Mouse (Mus musculus): ENCODE results near the gene Pank4.

Gene Pank4

DNA sequence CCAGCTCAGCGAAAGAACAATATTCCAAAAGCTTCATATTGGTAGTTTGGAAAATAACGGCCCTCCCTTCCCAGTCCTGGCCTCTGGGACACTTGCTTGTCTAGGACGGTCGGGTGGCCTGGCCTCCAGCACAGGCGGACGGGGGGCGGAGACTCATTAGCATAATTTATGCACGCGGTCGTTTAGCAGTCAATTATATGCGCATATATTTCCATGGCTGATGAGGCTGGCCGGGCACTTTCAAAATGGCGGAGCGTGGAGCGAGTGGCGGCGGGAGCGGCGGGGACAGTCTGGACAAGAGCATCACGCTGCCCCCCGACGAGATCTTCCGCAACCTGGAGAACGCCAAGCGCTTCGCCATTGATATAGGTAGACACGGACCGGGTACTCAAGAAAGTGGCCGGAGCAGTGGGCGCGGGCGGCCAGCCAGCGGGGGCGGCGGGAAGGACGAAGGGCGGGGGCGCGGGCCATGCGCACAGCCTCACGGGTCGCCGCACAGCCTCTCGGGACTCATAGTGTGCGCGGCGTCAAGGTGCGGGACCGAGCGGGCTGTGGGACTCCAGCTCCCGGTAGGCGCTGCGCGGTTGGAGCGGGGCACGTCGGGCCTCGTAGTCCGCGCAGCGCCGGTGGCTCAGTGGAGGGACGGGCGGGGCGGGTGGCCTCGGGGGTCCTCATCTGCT, at the start of gene Pank4:
Gene Pank4, plus strand, starts transcription at position 223 of the 680 bp plus-strand sequence.
- in situ Hi-C loops (cut with MseI, MboI): no loop called here

- in situ Hi-C loops (cut with MseI, MboI): no loop called here
Measured at GRCm38 (mm10) chr4:154914252-154914651, 49.7 kb upstream of the Pank4 start.

DNA sequence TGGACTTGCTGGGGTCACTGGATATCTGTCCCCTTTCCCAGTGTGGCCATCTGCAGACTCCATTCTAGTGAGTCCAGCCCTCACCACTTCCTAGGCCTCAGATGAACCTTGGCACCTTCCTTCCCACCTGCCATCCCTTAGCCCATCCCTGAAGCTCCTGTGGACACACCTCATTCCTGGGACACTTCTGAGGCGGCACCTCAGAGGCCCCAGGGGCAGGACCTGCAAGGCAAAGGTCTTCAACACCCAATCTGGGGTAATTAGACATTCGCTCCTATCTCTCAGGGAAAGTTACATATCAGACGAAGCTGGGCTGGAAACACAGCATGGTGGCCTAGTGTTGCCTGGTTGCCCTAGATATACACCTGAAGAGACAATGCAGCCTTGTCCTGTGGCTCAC, 49.2 kb upstream of the Pank4 start:
- in situ Hi-C loops (cut with MseI, MboI): no loop called here

DNA sequence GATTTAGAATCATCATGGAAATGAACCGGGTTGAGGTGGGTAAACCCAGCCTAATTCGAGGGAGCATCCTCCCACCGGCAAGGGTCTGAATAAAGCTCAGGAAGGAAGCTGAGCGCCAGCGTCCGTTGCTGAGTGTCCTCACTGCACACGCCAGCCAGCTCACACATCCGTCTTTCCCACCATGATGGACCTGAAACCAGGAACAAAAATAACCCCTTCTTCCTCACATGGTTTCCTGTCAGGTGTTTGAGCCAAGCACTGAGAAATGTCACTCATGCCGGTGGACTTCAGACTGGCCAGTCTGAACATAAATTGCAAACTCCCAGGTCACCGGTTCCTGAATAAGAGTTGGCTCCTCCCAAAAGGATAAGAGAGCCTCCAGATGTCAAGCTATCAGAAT, 48.6 kb upstream of the Pank4 start:
- in situ Hi-C loops (cut with MseI, MboI): no loop called here

- in situ Hi-C loops (cut with MseI, MboI): no loop called here
Measured at GRCm38 (mm10) chr4:154916662-154917061, 47.3 kb upstream of the Pank4 start.

- in situ Hi-C loops (cut with MseI, MboI): no loop called here
Measured at GRCm38 (mm10) chr4:154922291-154922690, 41.6 kb upstream of the Pank4 start.

GRCm38 (mm10) chr4:154922931-154923330, 41.0 kb upstream of the Pank4 start:
- in situ Hi-C loops (cut with MseI, MboI): no loop called here

- in situ Hi-C loops (cut with MseI, MboI): no loop called here
Measured at GRCm38 (mm10) chr4:154925413-154925812, 38.5 kb upstream of the Pank4 start.

DNA sequence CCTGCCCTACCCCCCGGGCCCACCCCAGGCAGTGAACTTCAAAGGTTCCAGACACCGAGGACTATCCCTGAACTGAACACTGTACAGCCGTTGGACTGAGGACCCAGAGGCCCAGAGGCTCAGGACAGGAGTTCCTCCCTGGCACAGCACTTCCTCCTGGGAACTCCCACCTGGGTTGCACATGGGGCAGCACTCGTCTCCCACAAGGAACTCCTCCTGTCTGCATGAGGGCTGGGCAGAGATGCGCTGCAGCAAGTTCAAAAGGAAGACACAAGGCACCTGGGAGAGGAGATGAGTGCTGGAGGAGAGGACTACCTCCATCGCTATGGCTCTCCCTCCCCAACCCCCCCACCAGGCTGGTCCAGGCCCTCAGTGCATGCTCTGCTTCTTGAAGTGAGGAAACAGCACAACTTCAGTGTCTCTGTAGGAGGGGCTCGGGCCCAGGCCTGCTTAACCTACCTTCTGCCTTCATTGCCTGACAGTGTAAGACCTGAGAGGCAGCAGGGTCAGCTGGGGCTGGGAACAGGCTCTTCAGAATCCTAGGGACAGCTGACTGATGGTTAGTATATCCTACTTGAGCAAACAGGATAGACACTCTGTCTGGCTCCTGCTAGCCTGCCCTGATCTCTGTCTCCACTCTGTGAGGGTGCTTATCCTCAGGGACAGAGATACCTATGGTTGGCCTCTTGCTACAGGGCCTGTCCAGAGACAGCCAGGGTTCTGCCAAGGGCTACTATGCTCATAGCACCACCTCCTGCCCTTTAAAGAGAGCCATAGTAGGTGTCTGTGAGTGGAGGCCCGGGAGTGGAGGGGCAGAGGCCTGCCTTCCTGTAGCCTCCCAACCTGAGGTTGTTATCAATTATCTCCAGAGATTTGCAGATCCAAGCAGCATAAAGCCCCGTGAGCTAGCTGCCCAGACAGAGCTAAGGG, 36.7 kb upstream of the Pank4 start:
- in situ Hi-C loops (cut with MseI, MboI): no loop called here

DNA sequence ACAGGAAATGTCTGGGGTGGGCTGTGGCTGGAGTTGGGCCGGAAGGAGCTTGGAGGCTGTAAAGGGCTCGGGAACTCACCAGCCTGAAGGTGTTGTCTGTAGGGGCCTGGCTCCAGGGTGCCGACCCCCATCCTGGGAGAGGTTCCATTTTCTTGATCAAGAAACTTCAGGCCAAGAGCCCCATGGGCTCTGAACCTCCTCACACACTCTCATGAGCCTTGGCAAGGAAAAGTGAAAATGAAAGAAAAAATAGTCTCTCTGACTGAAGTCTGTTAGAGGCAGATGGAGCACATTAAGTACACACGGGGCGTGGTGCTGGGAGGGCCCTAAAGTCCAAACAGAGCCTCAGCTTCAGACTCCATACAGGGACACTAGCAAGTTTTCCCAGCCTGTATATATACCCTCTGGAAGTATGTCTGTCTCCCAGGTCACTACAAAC, 36.0 kb upstream of the Pank4 start:
- in situ Hi-C loops (cut with MseI, MboI): no loop called here

- in situ Hi-C loops (cut with MseI, MboI): no loop called here
Measured at GRCm38 (mm10) chr4:154928395-154929087, 35.4 kb upstream of the Pank4 start, which contains the start of gene Tnfrsf14. TSS of gene Tnfrsf14 (minus strand) at chr4:154928563.

GRCm38 (mm10) chr4:154929088-154929660, 34.7 kb upstream of the Pank4 start:
- in situ Hi-C loops (cut with MseI, MboI): no loop called here

GRCm38 (mm10) chr4:154933306-154933907, 30.5 kb upstream of the Pank4 start:
- in situ Hi-C loops (cut with MseI, MboI): no loop called here

GRCm38 (mm10) chr4:154934800-154935199, 29.1 kb upstream of the Pank4 start:
- in situ Hi-C loops (cut with MseI, MboI): no loop called here

- in situ Hi-C loops (cut with MseI, MboI): no loop called here
Measured at GRCm38 (mm10) chr4:154935788-154936187, 28.1 kb upstream of the Pank4 start.

- in situ Hi-C loops (cut with MseI, MboI): no loop called here
Measured at GRCm38 (mm10) chr4:154936542-154937255, 27.2 kb upstream of the Pank4 start.

GRCm38 (mm10) chr4:154937746-154938145, 26.2 kb upstream of the Pank4 start:
- in situ Hi-C loops (cut with MseI, MboI): no loop called here

DNA sequence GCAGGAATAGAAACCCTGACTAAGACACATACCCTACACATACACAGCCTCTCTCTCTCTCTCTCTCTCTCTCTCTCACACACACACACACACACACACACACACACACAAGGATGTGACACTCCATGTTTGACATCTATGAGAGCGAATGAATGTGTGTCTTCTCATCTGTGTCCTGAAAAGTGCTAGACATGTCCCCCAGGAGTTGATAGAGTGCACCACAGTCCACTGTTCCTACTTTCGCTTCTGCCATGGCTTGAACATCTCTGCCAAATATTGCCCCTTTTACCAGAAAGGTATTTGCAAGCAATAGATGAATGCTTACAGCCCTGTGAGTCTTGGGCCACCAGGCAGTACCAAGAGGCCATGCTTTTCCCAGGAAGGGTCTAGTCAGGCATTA, 23.8 kb upstream of the Pank4 start:
- in situ Hi-C loops (cut with MseI, MboI): loop anchor here (5.0 to 10.0 kb wide), 2 partner anchors 63 to 65 kb away; no protein-coding TSS in a partner anchor

- in situ Hi-C loops (cut with MseI, MboI): loop anchor here (5.0 to 10.0 kb wide), 2 partner anchors 65 to 67 kb away; no protein-coding TSS in a partner anchor
Measured at GRCm38 (mm10) chr4:154941831-154942230, 22.1 kb upstream of the Pank4 start.

- in situ Hi-C loops (cut with MseI, MboI): loop anchor here (5.0 to 10.0 kb wide), 2 partner anchors 65 to 68 kb away; no protein-coding TSS in a partner anchor
Measured at GRCm38 (mm10) chr4:154942632-154943322, 21.1 kb upstream of the Pank4 start.
